Mouse (Mus musculus) intestine, embryonic 14.5 days (tissue): ENCODE data around the gene Zfp445. TPM values are rescaled to one million over a fixed set of nuclear protein-coding genes. Genes with fewer than 3 reads are reported as not detected.
A peak's percentile ranks its signal among the peaks of the same experiment; 100 is the strongest.

Experiments
- ATAC-seq: fragments of 200-750 bp; cut with Nextera tagmentation; replicated peaks from 2 replicates; pipeline ENCODE4 v1.8.0; 2017; ENCODE audit warnings: low read depth, moderate number of reproducible peaks, moderate TSS enrichment, moderate library complexity; ENCODE audit not compliant: low FRiP score, low TSS enrichment
- DNase-seq: peaks from one replicate; pipeline ENCODE4 v3.0.0-alpha.2; 2018; ENCODE audit warnings: low spot score
- H3K27ac ChIP-seq: fragments of 300-500 bp; sonication (generic); 2 replicates; pipeline ENCODE4 v1.5.1; 2014; ENCODE audit warnings: low read depth, mild to moderate bottlenecking, control low read depth
- H3K27me3 ChIP-seq: fragments of 300-500 bp; sonication (generic); replicated peaks from 2 replicates; pipeline ENCODE4 v1.6.1; 2014; ENCODE audit warnings: low read length, control low read depth; ENCODE audit not compliant: control insufficient read depth, insufficient read depth
- H3K36me3 ChIP-seq: fragments of 300-500 bp; sonication (generic); 2 replicates; pipeline ENCODE4 v1.6.1; 2014; ENCODE audit warnings: low read length, control low read depth; ENCODE audit not compliant: control insufficient read depth, insufficient read depth
- H3K4me1 ChIP-seq: fragments of 300-500 bp; sonication (generic); replicated peaks from 2 replicates; pipeline ENCODE4 v1.6.1; 2014; ENCODE audit warnings: low read length, control low read depth, mixed read lengths; ENCODE audit not compliant: control insufficient read depth, insufficient read depth
- H3K4me2 ChIP-seq: fragments of 300-500 bp; sonication (generic); 2 replicates; pipeline ENCODE4 v1.6.1; 2014; ENCODE audit warnings: low read length
- H3K4me3 ChIP-seq: fragments of 300-500 bp; sonication (generic); 2 replicates; pipeline ENCODE4 v1.5.1; 2014; ENCODE audit warnings: low read depth, low read length, control low read depth, mixed read lengths
- H3K9ac ChIP-seq: fragments of 300-500 bp; sonication (generic); 2 replicates; pipeline ENCODE4 v1.6.1; 2014; ENCODE audit warnings: mild to moderate bottlenecking, low read length
- H3K9me3 ChIP-seq: fragments of 300-500 bp; sonication (generic); 2 replicates; pipeline ENCODE4 v1.6.1; 2016; ENCODE audit warnings: low read length, control low read depth; ENCODE audit not compliant: control insufficient read depth
- WGBS: fragments of 180-500 bp; shearing (Covaris S2); extraction: QIAGEN DNeasy Blood & Tissue Kit; methylation state at CpG from one replicate; pipeline ENCODE4 v1.1.7; 2014; 5-methylcytosine and 5-hydroxymethylcytosine counted together
- polyA plus RNA-seq: library from polyadenylated mRNA; unstranded; fragments of >200 nt; fragmentation: Nextera tagmentation; extraction: Ambion mirVana; gene quantifications from 2 replicates; pipeline ENCODE4 v1.2.1, GENCODE M21; 2014

Gene Zfp445
- polyA plus RNA-seq, 1 experiment from 2014 or later: 56.0 TPM

DNA sequence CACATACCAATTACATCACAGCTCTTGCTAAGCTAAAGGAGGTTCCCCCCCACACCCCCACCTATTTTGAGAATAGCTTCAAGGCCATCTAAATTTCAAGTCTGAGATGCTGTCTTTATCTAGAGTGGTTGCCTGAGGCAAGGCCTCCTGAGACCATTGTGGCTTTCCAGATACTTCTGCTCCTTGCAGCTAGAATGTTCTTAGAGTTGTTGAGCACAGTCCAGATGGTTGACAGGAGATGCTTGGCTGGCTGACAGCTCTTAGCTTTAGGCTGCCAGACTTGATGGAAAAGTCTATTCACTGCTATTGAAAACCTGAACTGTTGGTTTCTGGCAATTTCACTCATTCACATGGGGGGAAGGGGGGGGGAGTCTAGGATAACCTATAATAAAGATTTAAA, 19.6 kb downstream of the Zfp445 start:
- no peak overlapping the region for H3K4me3 ChIP-seq
- no peaks in the 10 kb centered on the region for H3K4me1 ChIP-seq
- no peak overlapping the region for H3K9ac ChIP-seq
- no peak for DNase-seq
- peaks cover 28% of the 10 kb centered on the region for H3K36me3 ChIP-seq
- no peaks in the 10 kb centered on the region for H3K9me3 ChIP-seq
- no peaks in the 10 kb centered on the region for H3K27me3 ChIP-seq
- H3K4me2 ChIP-seq: no peak overlapping the region
- no peak for ATAC-seq
- no peak overlapping the region for H3K27ac ChIP-seq

- 80% methylated on average over 3 of the region's 3 CpGs for WGBS
- no peak for DNase-seq
- Histone ChIP-seq H3K4me2 (no peak overlapping the region), H3K27me3 (no peaks in the 10 kb centered on the region), H3K27ac (no peak overlapping the region), H3K4me3 (no peak overlapping the region), H3K9me3 (no peaks in the 10 kb centered on the region), H3K9ac (no peak overlapping the region), H3K36me3 (peaks cover 22% of the 10 kb centered on the region), H3K4me1 (no peaks in the 10 kb centered on the region)
- no peak for ATAC-seq
Observed at GRCm38 (mm10) chr9:122845621-122846020, 20.2 kb downstream of the Zfp445 start.

DNA sequence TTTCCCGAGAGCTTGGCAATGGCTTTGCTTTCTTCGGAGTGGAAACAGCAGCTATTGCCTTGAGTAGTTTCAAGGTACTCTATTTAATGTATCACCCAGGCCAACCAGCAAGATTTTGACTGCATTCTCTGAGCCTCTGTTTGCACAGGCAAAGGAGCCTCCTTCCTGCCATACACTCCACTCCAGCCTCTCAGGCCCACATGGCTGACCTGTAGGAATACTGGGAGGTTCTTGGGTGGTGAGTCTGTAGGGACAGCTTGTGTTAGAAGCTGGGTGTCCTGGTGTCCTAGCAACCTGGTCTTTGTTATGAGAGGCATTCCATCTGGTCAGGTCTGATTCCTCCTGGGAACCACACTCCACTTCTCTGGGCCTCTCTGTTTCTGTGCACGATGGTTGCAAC, 22.0 kb downstream of the Zfp445 start, which contains the start of gene Gm35549:
TSS of gene Gm35549 (minus strand) at position 276 of the 400 bp plus-strand sequence.
- H3K4me2 ChIP-seq: no peak within 1 kb of the TSS
- H3K9ac ChIP-seq: no peak within 1 kb of the TSS
- DNase-seq (no peak), ATAC-seq (no peak)
- no peaks in the 10 kb centered on the region for H3K4me1 ChIP-seq
- WGBS: 78% methylated on average over 3 of the region's 3 CpGs
- 0 out of 2 replicates have a peak, but pooled peaks cover 5% of the 10 kb centered on the region for H3K36me3 ChIP-seq
- H3K9me3 ChIP-seq: no peaks in the 10 kb centered on the region
- no peak within 1 kb of the TSS for H3K4me3 ChIP-seq
- no peak within 1 kb of the TSS for H3K27ac ChIP-seq
- H3K27me3 ChIP-seq: no peaks in the 10 kb centered on the region

GRCm38 (mm10) chr9:122837680-122838079, 28.1 kb downstream of the Zfp445 start:
- peak; percentile 47; the same call in 1 of the 2 replicates for ATAC-seq
- DNase-seq: peak; percentile 63
- H3K4me2 ChIP-seq: no peak overlapping the region
- peaks cover 6% of the 10 kb centered on the region; the same call in 1 of the 2 replicates for H3K4me1 ChIP-seq
- no peaks in the 10 kb centered on the region for H3K9me3 ChIP-seq
- no peaks in the 10 kb centered on the region for H3K27me3 ChIP-seq
- WGBS: 23% methylated on average over 16 of the region's 16 CpGs
- H3K9ac ChIP-seq: no peak overlapping the region
- no peaks in the 10 kb centered on the region for H3K36me3 ChIP-seq
- no peak overlapping the region for H3K27ac ChIP-seq
- no peak overlapping the region for H3K4me3 ChIP-seq

DNA sequence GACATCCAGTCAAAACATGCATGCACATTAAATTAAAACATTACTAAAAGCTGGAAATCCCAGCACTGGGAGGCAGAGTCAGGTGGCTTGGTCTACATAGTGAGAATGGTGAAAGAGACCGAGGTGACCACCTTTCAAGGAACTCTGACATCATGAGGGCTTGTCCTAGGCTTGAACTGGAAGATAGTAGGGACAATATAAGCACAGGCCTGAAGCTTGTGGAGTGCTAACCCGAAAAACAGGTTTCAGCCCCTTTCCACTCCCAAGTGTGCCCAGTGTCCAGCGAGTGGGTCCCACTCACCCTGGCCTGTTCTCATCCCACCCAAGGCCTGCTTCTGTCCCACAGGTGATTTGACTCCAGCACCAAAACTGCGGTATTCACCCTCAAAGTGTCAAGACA, 28.6 kb downstream of the Zfp445 start:
- H3K27ac ChIP-seq: no peak overlapping the region
- no peak overlapping the region for H3K9ac ChIP-seq
- DNase-seq (no peak), ATAC-seq (no peak; the same call in 1 of the 2 replicates)
- H3K4me3 ChIP-seq: no peak overlapping the region
- H3K9me3 ChIP-seq: no peaks in the 10 kb centered on the region
- no peaks in the 10 kb centered on the region for H3K27me3 ChIP-seq
- H3K36me3 ChIP-seq: no peaks in the 10 kb centered on the region
- H3K4me2 ChIP-seq: no peak overlapping the region
- peaks cover 6% of the 10 kb centered on the region; the same call in 1 of the 2 replicates for H3K4me1 ChIP-seq
- WGBS: 86% methylated on average over 4 of the region's 4 CpGs

DNA sequence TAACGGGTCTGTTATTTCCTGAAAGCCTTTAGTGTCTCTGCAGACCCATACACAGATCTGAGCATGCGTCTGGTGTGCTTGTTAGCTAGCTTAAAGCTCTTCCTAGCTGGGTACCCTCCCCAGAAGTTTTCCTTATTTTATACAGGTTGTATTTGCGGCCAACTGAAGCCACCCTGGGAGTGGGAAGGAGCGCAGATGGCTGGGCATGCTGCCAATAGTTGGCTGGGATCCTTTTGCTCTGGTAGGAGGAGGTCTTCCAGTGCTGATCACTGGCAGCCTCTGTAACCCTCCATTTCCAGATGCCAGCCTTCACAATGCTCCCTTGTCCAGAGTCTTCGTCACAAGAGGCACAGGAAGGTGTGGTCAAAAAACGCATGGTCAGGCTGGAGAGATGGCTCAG, 29.0 kb downstream of the Zfp445 start:
- peaks cover 6% of the 10 kb centered on the region; the same call in 1 of the 2 replicates for H3K4me1 ChIP-seq
- H3K27me3 ChIP-seq: no peaks in the 10 kb centered on the region
- peak overlapping the region; percentile 43; the same call in 1 of the 2 replicates for H3K27ac ChIP-seq
- WGBS: 49% methylated on average over 6 of the region's 6 CpGs
- DNase-seq (peak; percentile 62), ATAC-seq (peak; percentile 45)
- no peak overlapping the region for H3K9ac ChIP-seq
- no peaks in the 10 kb centered on the region for H3K9me3 ChIP-seq
- H3K4me3 ChIP-seq: no peak overlapping the region
- H3K36me3 ChIP-seq: no peaks in the 10 kb centered on the region
- H3K4me2 ChIP-seq: no peak overlapping the region

GRCm38 (mm10) chr9:122836126-122836525, 29.7 kb downstream of the Zfp445 start:
- H3K4me2 ChIP-seq: no peak overlapping the region
- H3K4me1 ChIP-seq: peaks cover 6% of the 10 kb centered on the region; the same call in 1 of the 2 replicates
- 71% methylated on average over 9 of the region's 9 CpGs for WGBS
- no peaks in the 10 kb centered on the region for H3K27me3 ChIP-seq
- no peak overlapping the region for H3K9ac ChIP-seq
- no peaks in the 10 kb centered on the region for H3K9me3 ChIP-seq
- ATAC-seq (no peak), DNase-seq (no peak)
- peak overlapping the region; percentile 43; the same call in 1 of the 2 replicates for H3K27ac ChIP-seq
- no peak overlapping the region for H3K4me3 ChIP-seq
- no peaks in the 10 kb centered on the region for H3K36me3 ChIP-seq

- Histone ChIP-seq H3K27ac (no peak overlapping the region), H3K4me2 (no peak overlapping the region), H3K27me3 (no peaks in the 10 kb centered on the region), H3K9me3 (no peaks in the 10 kb centered on the region), H3K9ac (no peak overlapping the region), H3K4me1 (no peaks in the 10 kb centered on the region), H3K36me3 (peaks cover 15% of the 10 kb centered on the region), H3K4me3 (no peak overlapping the region)
- ATAC-seq (no peak), DNase-seq (no peak)
- 71% methylated on average over 4 of the region's 4 CpGs for WGBS
Observed at GRCm38 (mm10) chr9:122829826-122830380, 35.9 kb downstream of the Zfp445 start.

GRCm38 (mm10) chr9:122826743-122827142, 39.1 kb downstream of the Zfp445 start:
- no peak for ATAC-seq

More at GRCm38 (mm10) chr9:122826743-122827142, 39.1 kb downstream of the Zfp445 start:
- H3K4me1 ChIP-seq: no peaks in the 10 kb centered on the region
- H3K4me2 ChIP-seq: no peak overlapping the region
- no peaks in the 10 kb centered on the region for H3K9me3 ChIP-seq
- 68% methylated on average over 4 of the region's 4 CpGs for WGBS
- peaks cover 19% of the 10 kb centered on the region for H3K36me3 ChIP-seq
- no peak overlapping the region for H3K9ac ChIP-seq
- H3K4me3 ChIP-seq: no peak overlapping the region
- H3K27ac ChIP-seq: no peak overlapping the region
- no peaks in the 10 kb centered on the region for H3K27me3 ChIP-seq
- DNase-seq: no peak
